Comparison of ENCODE assay signal across 16 mouse cellular contexts in the genomic region with DNA sequence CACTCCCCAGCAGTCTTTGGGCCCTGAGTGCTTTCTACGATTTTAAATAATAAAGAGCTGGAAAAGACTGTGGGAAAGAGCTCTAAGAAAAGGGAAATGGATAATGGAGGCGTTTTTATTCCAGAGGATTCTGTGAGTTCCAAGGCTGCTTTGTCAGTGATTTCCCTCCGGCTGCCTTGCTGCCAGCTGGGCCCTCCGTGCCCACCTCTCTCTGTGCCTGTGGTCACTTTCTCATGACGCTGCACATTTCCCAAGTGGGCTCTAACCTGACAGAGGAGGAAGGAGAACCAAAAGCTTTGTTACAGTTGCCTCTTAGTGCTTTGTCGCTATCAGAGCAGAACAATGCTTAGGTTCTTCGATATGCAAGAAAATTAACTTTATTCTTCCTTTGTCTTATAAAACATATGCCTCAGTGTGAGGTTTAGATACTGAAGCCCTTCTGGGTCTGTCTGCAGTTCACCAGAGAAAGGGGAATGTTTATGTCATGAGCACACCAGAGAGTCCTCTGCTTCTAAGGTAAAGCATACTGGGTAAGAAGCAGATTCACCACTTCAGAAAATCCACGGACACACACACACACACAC. TPM values are rescaled to one million over a fixed set of nuclear protein-coding genes. Genes with fewer than 3 reads are reported as not detected.
A peak's percentile ranks its signal among the peaks of the same experiment; 100 is the strongest.
DNase-seq lines count a peak whose midpoint lies in the region; ATAC-seq and TF ChIP-seq lines count a peak whose summit lies in the region.
"Had no signal": no experiment of that assay in that cellular context is flagged by ENCODE, and none has a peak within 500 bp of the region (broad histone marks: within the 10 kb centered on the region; RNA-seq: fewer than 3 reads in every experiment).

No protein-coding gene starts in this region.

- H3K4me3 ChIP-seq in heart, embryonic 15.5 days, result no peak overlapping the region
- H3K4me3 ChIP-seq in stomach, embryonic 15.5 days (replicated peaks), result no peak overlapping the region
- H3K4me3 ChIP-seq in stomach, postnatal 0 days (ENCODE audit: low read depth, low read length), result no peak overlapping the region
- no peak overlapping the region for H3K4me3 ChIP-seq in hindbrain, embryonic 13.5 days
- H3K4me3 ChIP-seq in neural tube, embryonic 13.5 days, result no peak overlapping the region

- 63% methylated on average over 8 of the region's 8 CpGs for WGBS in heart, embryonic 15.5 days
- WGBS in stomach, embryonic 15.5 days, result 66% methylated on average over 8 of the region's 8 CpGs
- 69% methylated on average over 8 of the region's 8 CpGs for WGBS in stomach, postnatal 0 days
- WGBS in hindbrain, embryonic 13.5 days, result 42% methylated on average over 8 of the region's 8 CpGs
- WGBS in neural tube, embryonic 13.5 days, result 37% methylated on average over 8 of the region's 8 CpGs

- no peak for ATAC-seq in heart, embryonic 15.5 days (replicated peaks; ENCODE audit: insufficient number of reproducible peaks, insufficient read depth, low FRiP score, low read depth)
- ATAC-seq in stomach, embryonic 15.5 days (ENCODE audit: insufficient read depth, low FRiP score, low read depth), result no peak
- no peak for ATAC-seq in stomach, postnatal 0 days (ENCODE audit: low FRiP score, low TSS enrichment)
- ATAC-seq in hindbrain, embryonic 13.5 days (ENCODE audit: low FRiP score), result no peak
- no peak for ATAC-seq in neural tube, embryonic 13.5 days (ENCODE audit: low read depth)
- ATAC-seq: inflammation-experienced regulatory T-cells, adult 6 months had no signal

- no peaks in the 10 kb centered on the region for H3K27me3 ChIP-seq in heart, embryonic 15.5 days
- no peaks in the 10 kb centered on the region for H3K27me3 ChIP-seq in stomach, embryonic 15.5 days (replicated peaks)
- H3K27me3 ChIP-seq in stomach, postnatal 0 days (ENCODE audit: control insufficient read depth, insufficient read depth, low read length), result no peaks in the 10 kb centered on the region
- no peaks in the 10 kb centered on the region for H3K27me3 ChIP-seq in hindbrain, embryonic 13.5 days
- H3K27me3 ChIP-seq in neural tube, embryonic 13.5 days, result no peaks in the 10 kb centered on the region

- intact Hi-C loops in left cerebral cortex, postnatal 4 days (cut with DNase I), result no loop called here

- H3K27ac ChIP-seq in heart, embryonic 15.5 days, result peak overlapping the region; percentile 59; the same call in 1 of the 2 replicates
- H3K27ac ChIP-seq in stomach, embryonic 15.5 days, result 0 out of 2 replicates have a peak overlapping the region, but pooled peaks have one; percentile 7
- H3K27ac ChIP-seq in stomach, postnatal 0 days (replicated peaks), result no peak overlapping the region
- H3K27ac ChIP-seq in hindbrain, embryonic 13.5 days, result 0 out of 2 replicates have a peak overlapping the region, but pooled peaks have one; percentile 4
- H3K27ac ChIP-seq in neural tube, embryonic 13.5 days (replicated peaks), result peak overlapping the region; percentile 52

- no peaks in the 10 kb centered on the region for H3K36me3 ChIP-seq in heart, embryonic 15.5 days
- H3K36me3 ChIP-seq in stomach, embryonic 15.5 days, result no peaks in the 10 kb centered on the region
- H3K36me3 ChIP-seq in stomach, postnatal 0 days (ENCODE audit: control insufficient read depth, insufficient read depth, low read length), result no peaks in the 10 kb centered on the region
- H3K36me3 ChIP-seq in hindbrain, embryonic 13.5 days, result no peaks in the 10 kb centered on the region
- H3K36me3 ChIP-seq in neural tube, embryonic 13.5 days, result no peaks in the 10 kb centered on the region

- no peak for DNase-seq in heart, adult 18-20 months
- no peak for DNase-seq in stomach, postnatal 0 days (ENCODE audit: low spot score)
- no peak for DNase-seq in left cerebral cortex, postnatal 4 days
- DNase-seq in right cerebral cortex, postnatal 4 days, result no peak
- DNase-seq: adrenal gland, postnatal 25 days; cerebellum, adult 18-20 months; kidney, postnatal 36 days; liver; lung, postnatal 36 days had no signal

- no peak overlapping the region for H3K4me2 ChIP-seq in heart, embryonic 15.5 days
- H3K4me2 ChIP-seq in stomach, embryonic 15.5 days, result no peak overlapping the region
- no peak overlapping the region for H3K4me2 ChIP-seq in stomach, postnatal 0 days (replicated peaks; ENCODE audit: low read depth)
- no peak overlapping the region for H3K4me2 ChIP-seq in hindbrain, embryonic 13.5 days
- no peak overlapping the region for H3K4me2 ChIP-seq in neural tube, embryonic 13.5 days

- peaks cover 42% of the 10 kb centered on the region for H3K4me1 ChIP-seq in heart, embryonic 15.5 days (replicated peaks)
- H3K4me1 ChIP-seq in stomach, embryonic 15.5 days, result peaks cover 7% of the 10 kb centered on the region; the same call in 1 of the 2 replicates
- peaks cover 7% of the 10 kb centered on the region for H3K4me1 ChIP-seq in stomach, postnatal 0 days (replicated peaks; ENCODE audit: control insufficient read depth, insufficient read depth)
- H3K4me1 ChIP-seq in hindbrain, embryonic 13.5 days (replicated peaks), result peaks cover 30% of the 10 kb centered on the region
- peaks cover 37% of the 10 kb centered on the region for H3K4me1 ChIP-seq in neural tube, embryonic 13.5 days (replicated peaks)

- TF ChIP-seq CTCF in stomach, postnatal 0 days (IDR thresholded peaks at IDR 0.05; ENCODE audit: low read depth), result no peak

- no peaks in the 10 kb centered on the region for H3K9me3 ChIP-seq in heart, embryonic 15.5 days (replicated peaks)
- no peaks in the 10 kb centered on the region for H3K9me3 ChIP-seq in stomach, embryonic 15.5 days
- no peaks in the 10 kb centered on the region for H3K9me3 ChIP-seq in stomach, postnatal 0 days (ENCODE audit: control insufficient read depth, low read length)
- no peaks in the 10 kb centered on the region for H3K9me3 ChIP-seq in hindbrain, embryonic 13.5 days
- no peaks in the 10 kb centered on the region for H3K9me3 ChIP-seq in neural tube, embryonic 13.5 days

- H3K9ac ChIP-seq in heart, embryonic 15.5 days, result no peak overlapping the region
- no peak overlapping the region for H3K9ac ChIP-seq in stomach, embryonic 15.5 days
- H3K9ac ChIP-seq in stomach, postnatal 0 days (ENCODE audit: low read length), result no peak overlapping the region
- no peak overlapping the region for H3K9ac ChIP-seq in hindbrain, embryonic 13.5 days
- no peak overlapping the region for H3K9ac ChIP-seq in neural tube, embryonic 13.5 days

- no peak for TF ChIP-seq EP300 in stomach, postnatal 0 days (optimal IDR thresholded peaks at IDR 0.05)

RNA-seq across cellular contexts. Expression of a gene that starts 5.0 kb away (rescaled TPM):
- polyA plus RNA-seq in heart, embryonic 15.5 days (2015; fragmentation: Nextera tagmentation; extraction: Ambion mirVana), result 0.09 and 0.36 TPM in 2 replicates
- total RNA-seq in heart, adult 18-20 months (2021), result under 1 TPM; 0.07 to 0.18 TPM
- polyA plus RNA-seq in stomach, embryonic 15.5 days (2015; fragmentation: Nextera tagmentation; extraction: Ambion mirVana), result 0.08 and 0.14 TPM in 2 replicates
- polyA plus RNA-seq in stomach, postnatal 0 days (2015; fragmentation: Nextera tagmentation; extraction: Ambion mirVana), result 0.28 and 0.67 TPM in 2 replicates
- 0.09 TPM in 1 of 2 replicates, not detected in the other for polyA plus RNA-seq in hindbrain, embryonic 13.5 days (2015; fragmentation: Nextera tagmentation; extraction: Ambion mirVana)
- 0.28 TPM in 1 of 2 replicates, not detected in the other for polyA plus RNA-seq in neural tube, embryonic 13.5 days (2015; fragmentation: Nextera tagmentation; extraction: Ambion mirVana)
- total RNA-seq in left cerebral cortex, postnatal 4 days (2021), result under 1 TPM in 1 of 2 experiments, not detected in 1; 0.14 TPM
- total RNA-seq: gastrocnemius, adult 8-10 months had no signal

RNA-seq across cellular contexts. Expression of a gene that starts 26.7 kb away (rescaled TPM):
- 48.1 and 51.6 TPM in 2 replicates for polyA plus RNA-seq in heart, embryonic 15.5 days (2015; fragmentation: Nextera tagmentation; extraction: Ambion mirVana)
- total RNA-seq in heart, adult 18-20 months (2021), result 10 to 100 TPM; 16.7 to 19.3 TPM
- polyA plus RNA-seq in stomach, embryonic 15.5 days (2015; fragmentation: Nextera tagmentation; extraction: Ambion mirVana), result 84.5 and 88.8 TPM in 2 replicates
- 26.1 and 31.1 TPM in 2 replicates for polyA plus RNA-seq in stomach, postnatal 0 days (2015; fragmentation: Nextera tagmentation; extraction: Ambion mirVana)
- 67.6 and 70.4 TPM in 2 replicates for polyA plus RNA-seq in hindbrain, embryonic 13.5 days (2015; fragmentation: Nextera tagmentation; extraction: Ambion mirVana)
- 63.6 and 79.4 TPM in 2 replicates for polyA plus RNA-seq in neural tube, embryonic 13.5 days (2015; fragmentation: Nextera tagmentation; extraction: Ambion mirVana)
- 10 to 100 TPM; 49.4 to 57.6 TPM for total RNA-seq in left cerebral cortex, postnatal 4 days (2021)

RNA-seq across cellular contexts. Expression of a gene that starts 44.5 kb away (rescaled TPM):
- 28.1 and 29.9 TPM in 2 replicates for polyA plus RNA-seq in heart, embryonic 15.5 days (2015; fragmentation: Nextera tagmentation; extraction: Ambion mirVana)
- total RNA-seq in heart, adult 18-20 months (2021), result 10 to 100 TPM; 24.6 to 32.5 TPM
- polyA plus RNA-seq in stomach, embryonic 15.5 days (2015; fragmentation: Nextera tagmentation; extraction: Ambion mirVana), result 40.3 and 42.2 TPM in 2 replicates
- polyA plus RNA-seq in stomach, postnatal 0 days (2015; fragmentation: Nextera tagmentation; extraction: Ambion mirVana), result 38.6 and 39.3 TPM in 2 replicates
- polyA plus RNA-seq in hindbrain, embryonic 13.5 days (2015; fragmentation: Nextera tagmentation; extraction: Ambion mirVana), result 15.5 and 16.7 TPM in 2 replicates
- 15.9 and 19.2 TPM in 2 replicates for polyA plus RNA-seq in neural tube, embryonic 13.5 days (2015; fragmentation: Nextera tagmentation; extraction: Ambion mirVana)
- 10 to 100 TPM; 10.6 to 12.2 TPM for total RNA-seq in left cerebral cortex, postnatal 4 days (2021)

RNA-seq across cellular contexts. Expression of a gene that starts 54.9 kb away (rescaled TPM):
- polyA plus RNA-seq in heart, embryonic 15.5 days (2015; fragmentation: Nextera tagmentation; extraction: Ambion mirVana), result 0.25 TPM in 1 of 2 replicates, not detected in the other
- total RNA-seq in heart, adult 18-20 months (2021), result not detected
- 0.41 and 0.44 TPM in 2 replicates for polyA plus RNA-seq in stomach, embryonic 15.5 days (2015; fragmentation: Nextera tagmentation; extraction: Ambion mirVana)
- polyA plus RNA-seq in stomach, postnatal 0 days (2015; fragmentation: Nextera tagmentation; extraction: Ambion mirVana), result 0.15 and 0.25 TPM in 2 replicates
- polyA plus RNA-seq in hindbrain, embryonic 13.5 days (2015; fragmentation: Nextera tagmentation; extraction: Ambion mirVana), result 1.4 and 2.4 TPM in 2 replicates
- polyA plus RNA-seq in neural tube, embryonic 13.5 days (2015; fragmentation: Nextera tagmentation; extraction: Ambion mirVana), result 1.7 and 2.7 TPM in 2 replicates
- total RNA-seq in left cerebral cortex, postnatal 4 days (2021), result 1 to 10 TPM; 4.4 to 5.8 TPM
- total RNA-seq: adrenal gland, postnatal 25 days; gastrocnemius, adult 8-10 months had no signal

RNA-seq across cellular contexts. Expression of a gene that starts 55.4 kb away (rescaled TPM):
- not detected in 2 replicates for polyA plus RNA-seq in heart, embryonic 15.5 days (2015; fragmentation: Nextera tagmentation; extraction: Ambion mirVana)
- not detected for total RNA-seq in heart, adult 18-20 months (2021)
- 0.54 TPM in 1 of 2 replicates, not detected in the other for polyA plus RNA-seq in stomach, embryonic 15.5 days (2015; fragmentation: Nextera tagmentation; extraction: Ambion mirVana)
- polyA plus RNA-seq in stomach, postnatal 0 days (2015; fragmentation: Nextera tagmentation; extraction: Ambion mirVana), result not detected in 2 replicates
- not detected in 2 replicates for polyA plus RNA-seq in hindbrain, embryonic 13.5 days (2015; fragmentation: Nextera tagmentation; extraction: Ambion mirVana)
- 1.1 TPM in 1 of 2 replicates, not detected in the other for polyA plus RNA-seq in neural tube, embryonic 13.5 days (2015; fragmentation: Nextera tagmentation; extraction: Ambion mirVana)
- 1 to 10 TPM in 1 of 2 experiments, not detected in 1; 2.0 TPM for total RNA-seq in left cerebral cortex, postnatal 4 days (2021)
- total RNA-seq: adrenal gland, postnatal 25 days; gastrocnemius, adult 8-10 months; left cerebral cortex, adult 18-20 months had no signal
- polyA plus RNA-seq: inflammation-experienced regulatory T-cells, adult 6 months had no signal
